Mouse (Mus musculus) neural tube, embryonic 15.5 days (tissue): ENCODE results near the gene Ddb2. TPM values are rescaled to one million over a fixed set of nuclear protein-coding genes. Genes with fewer than 3 reads are reported as not detected.

ENCODE experiments used
- ATAC-seq: fragments of 200-750 bp; cut with Nextera tagmentation; 2 replicates; pipeline ENCODE4 v1.8.0; 2017; ENCODE audit warnings: mild to moderate bottlenecking, moderate TSS enrichment, moderate library complexity; ENCODE audit not compliant: low FRiP score
- H3K27ac ChIP-seq: fragments of 300-500 bp; sonication (generic); replicated peaks from 2 replicates; pipeline ENCODE4 v1.5.1; 2015; ENCODE audit warnings: mild to moderate bottlenecking, inconsistent platforms
- H3K27me3 ChIP-seq: fragments of 300-500 bp; sonication (generic); replicated peaks from 2 replicates; pipeline ENCODE4 v1.6.1; 2015; ENCODE audit warnings: inconsistent platforms
- H3K36me3 ChIP-seq: fragments of 300-500 bp; sonication (generic); 2 replicates; pipeline ENCODE4 v1.6.1; 2015; ENCODE audit warnings: inconsistent platforms
- H3K4me1 ChIP-seq: fragments of 300-500 bp; sonication (generic); 2 replicates; pipeline ENCODE4 v1.6.1; 2015; ENCODE audit warnings: inconsistent platforms
- H3K4me2 ChIP-seq: fragments of 300-500 bp; sonication (generic); 2 replicates; pipeline ENCODE4 v1.6.1; 2015; ENCODE audit warnings: inconsistent platforms, mild to moderate bottlenecking, moderate library complexity
- H3K4me3 ChIP-seq: fragments of 300-500 bp; sonication (generic); replicated peaks from 2 replicates; pipeline ENCODE4 v1.5.1; 2015; ENCODE audit warnings: mild to moderate bottlenecking, inconsistent platforms
- H3K9ac ChIP-seq: fragments of 300-500 bp; sonication (generic); replicated peaks from 2 replicates; pipeline ENCODE4 v1.6.1; 2015; ENCODE audit warnings: mild to moderate bottlenecking, inconsistent platforms
- H3K9me3 ChIP-seq: fragments of 300-500 bp; sonication (generic); replicated peaks from 2 replicates; pipeline ENCODE4 v1.6.1; 2016; ENCODE audit warnings: inconsistent platforms
- WGBS: fragments of 180-500 bp; shearing (Covaris S2); methylation state at CpG from one replicate; pipeline ENCODE4 v1.1.7; 2015; ENCODE audit warnings: mixed read lengths; 5-methylcytosine and 5-hydroxymethylcytosine counted together
- polyA plus RNA-seq: library from polyadenylated mRNA; unstranded; fragments of >200 nt; fragmentation: Nextera tagmentation; extraction: Ambion mirVana; gene quantifications from 2 replicates; pipeline ENCODE4 v1.2.1, GENCODE M21; 2015

The Ddb2 gene
- polyA plus RNA-seq, 1 experiment from 2014 or later = 17.5 TPM

DNA sequence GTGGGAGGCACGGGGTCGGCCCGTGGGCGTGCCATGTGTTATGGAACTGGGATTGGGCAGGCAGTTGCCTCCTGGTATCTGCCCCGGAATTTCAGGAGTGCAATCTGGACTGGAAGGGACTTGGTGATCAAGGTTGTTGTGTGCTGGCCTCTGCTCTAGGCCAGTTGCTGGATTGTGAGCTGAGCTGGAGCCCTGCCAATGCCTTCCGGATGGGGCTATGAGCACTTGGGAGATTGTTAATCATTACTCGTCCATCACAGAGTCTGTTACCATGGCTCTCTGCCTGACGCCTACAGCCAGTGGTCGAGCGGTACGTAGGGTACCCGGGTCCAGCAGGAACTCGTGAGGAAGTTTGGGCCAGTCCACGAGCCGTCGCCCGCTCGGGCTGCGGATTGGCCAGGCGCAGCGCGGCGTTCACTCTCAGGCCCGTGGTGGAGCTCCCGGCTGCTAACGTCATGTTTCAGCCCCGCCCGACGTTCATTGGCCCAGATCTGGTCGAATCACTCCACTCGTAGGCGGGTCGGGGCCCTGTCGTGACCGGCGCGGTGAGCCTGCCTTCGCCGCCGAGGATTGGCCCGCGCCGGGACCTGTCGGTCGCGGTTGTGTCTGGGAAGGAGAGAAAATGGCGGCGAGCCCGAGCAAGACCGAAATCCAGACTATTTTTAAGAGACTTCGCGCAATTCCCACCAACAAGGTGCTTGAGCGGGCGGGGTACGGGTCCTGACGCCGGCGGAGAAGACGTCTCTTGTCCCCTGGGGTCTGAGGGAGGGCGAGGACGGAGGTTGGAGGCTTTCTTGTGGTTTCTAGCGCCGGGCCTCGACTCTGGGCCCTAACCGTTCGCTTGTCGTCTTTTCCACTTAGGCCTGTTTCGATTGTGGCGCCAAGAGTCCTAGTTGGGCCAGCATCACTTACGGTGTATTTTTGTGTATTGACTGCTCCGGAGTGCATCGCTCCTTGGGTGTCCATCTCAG lies 28.2 kb upstream of the Ddb2 start, which contains the start of gene Arfgap2:
Gene Arfgap2 (plus strand): TSS at position 264 of the 971 bp plus-strand sequence.
- H3K4me3 ChIP-seq = peak within 1 kb of the TSS; percentile 81
- H3K9me3 ChIP-seq = no peaks in the 10 kb centered on the region
- H3K27me3 ChIP-seq = no peaks in the 10 kb centered on the region
- peak within 1 kb of the TSS; percentile 81 for H3K9ac ChIP-seq
- ATAC-seq = peak; percentile 98
- peaks cover 21% of the 10 kb centered on the region for H3K4me1 ChIP-seq
- WGBS = 1% methylated on average over 72 of the region's 72 CpGs
- H3K36me3 ChIP-seq = peaks cover 33% of the 10 kb centered on the region
- peak within 1 kb of the TSS; percentile 88 for H3K4me2 ChIP-seq
- H3K27ac ChIP-seq = peak within 1 kb of the TSS; percentile 95

DNA sequence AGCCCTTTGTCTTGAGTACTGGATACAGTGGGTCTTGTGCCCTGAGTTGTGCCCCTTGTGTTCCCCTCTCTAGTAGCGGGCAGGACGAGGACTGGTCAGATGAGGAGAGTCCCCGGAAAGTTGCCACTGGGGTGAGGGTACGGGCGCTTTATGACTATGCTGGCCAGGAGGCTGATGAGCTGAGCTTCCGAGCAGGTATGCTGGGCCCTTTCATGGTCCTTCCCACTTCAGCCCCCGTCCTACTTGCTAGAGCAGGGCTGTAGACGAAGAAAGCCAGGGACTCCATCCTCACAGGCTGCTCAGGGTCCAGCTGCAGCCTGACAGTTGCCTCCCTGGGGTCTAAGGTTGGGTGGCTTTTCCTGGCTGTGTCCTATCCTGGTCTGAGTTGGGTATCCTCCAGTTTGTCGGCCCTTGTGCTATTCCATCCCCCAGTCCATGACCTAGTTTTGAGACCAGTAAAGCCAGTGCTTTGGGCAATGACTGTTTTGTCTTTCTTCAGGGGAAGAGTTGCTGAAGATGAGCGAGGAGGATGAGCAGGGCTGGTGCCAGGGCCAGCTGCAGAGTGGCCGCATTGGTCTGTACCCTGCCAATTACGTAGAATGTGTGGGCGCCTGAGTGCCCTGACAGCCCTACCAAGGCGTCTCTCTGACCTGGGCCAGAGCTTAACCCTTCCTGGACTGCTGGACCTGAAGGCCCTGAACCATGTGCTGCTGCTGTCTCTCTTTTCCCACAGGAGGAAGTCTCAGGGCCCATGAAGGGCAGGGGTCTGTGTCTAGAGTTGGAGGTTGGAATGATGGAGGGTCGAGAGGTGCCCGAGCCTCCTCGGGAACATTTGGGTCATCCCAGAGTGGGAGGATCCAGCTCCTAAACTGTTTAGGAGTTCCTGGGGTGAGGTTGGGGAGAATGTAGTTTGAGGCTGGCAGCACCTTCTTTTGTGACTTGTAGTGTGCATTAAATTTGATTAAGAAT lies 27.2 kb upstream of the Ddb2 start:
- Histone ChIP-seq H3K4me1 (peaks cover 21% of the 10 kb centered on the region), H3K27ac (peak overlapping the region; percentile 95), H3K27me3 (no peaks in the 10 kb centered on the region), H3K4me2 (peak overlapping the region; percentile 88), H3K9me3 (no peaks in the 10 kb centered on the region), H3K9ac (peak overlapping the region; percentile 53; the same call in 1 of the 2 replicates), H3K36me3 (peaks cover 23% of the 10 kb centered on the region), H3K4me3 (peak overlapping the region; percentile 81)
- ATAC-seq = peak; percentile 8
- WGBS = 90% methylated on average over 17 of the region's 17 CpGs

DNA sequence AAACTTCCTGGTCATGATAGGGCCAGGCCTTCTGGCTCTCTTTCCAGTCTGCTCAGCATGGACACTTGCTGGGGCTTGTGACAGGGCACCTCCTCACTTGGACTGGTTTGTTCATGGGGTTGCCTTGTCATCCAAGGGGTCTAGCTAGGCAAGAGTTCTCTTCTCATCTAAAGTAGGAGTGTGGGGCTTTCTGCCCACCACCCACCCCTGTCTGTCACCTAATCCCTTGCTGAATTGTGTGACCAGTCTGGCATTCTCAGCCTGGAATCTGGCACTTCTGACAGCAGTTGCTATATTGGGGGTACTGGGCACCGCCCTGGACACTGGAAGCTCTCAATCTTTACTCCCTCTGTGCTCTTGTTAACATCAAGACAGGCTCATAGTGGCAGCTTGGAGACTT lies 22.7 kb upstream of the Ddb2 start:
- Histone ChIP-seq H3K9me3 (no peaks in the 10 kb centered on the region), H3K4me1 (peaks cover 46% of the 10 kb centered on the region), H3K27ac (no peak overlapping the region), H3K4me2 (no peak overlapping the region), H3K36me3 (no peaks in the 10 kb centered on the region), H3K27me3 (peaks cover 32% of the 10 kb centered on the region), H3K4me3 (no peak overlapping the region), H3K9ac (no peak overlapping the region)
- ATAC-seq = no peak
- 92% methylated on average over 1 of the region's 1 CpGs for WGBS

DNA sequence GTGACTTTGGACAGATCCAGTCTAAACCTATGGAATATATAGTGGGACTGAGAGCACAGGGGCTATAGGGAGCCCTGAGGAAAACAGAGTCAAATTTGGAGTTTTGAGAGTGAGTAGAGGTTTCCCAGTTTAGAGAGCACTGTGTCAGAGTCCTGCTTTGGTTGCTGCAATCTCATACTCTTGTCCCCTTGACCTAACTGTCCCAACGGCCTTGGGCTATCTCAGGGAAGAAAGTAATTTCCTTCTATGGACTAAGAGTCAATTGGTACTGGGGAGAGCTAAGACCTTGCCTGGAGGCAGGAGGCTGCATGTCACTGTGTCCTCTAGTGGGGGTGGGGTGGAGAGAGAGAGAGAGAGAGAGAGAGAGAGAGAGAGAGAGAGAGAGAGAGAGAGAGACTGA lies 22.0 kb upstream of the Ddb2 start:
- Histone ChIP-seq H3K36me3 (no peaks in the 10 kb centered on the region), H3K4me2 (peak overlapping the region; percentile 98; the same call in 1 of the 2 replicates), H3K4me1 (peaks cover 40% of the 10 kb centered on the region), H3K27me3 (peaks cover 37% of the 10 kb centered on the region), H3K9me3 (no peaks in the 10 kb centered on the region), H3K4me3 (no peak overlapping the region), H3K27ac (peak overlapping the region; percentile 70; the same call in 1 of the 2 replicates), H3K9ac (no peak overlapping the region)
- WGBS = 64% methylated on average over 1 of the region's 1 CpGs
- no peak for ATAC-seq

DNA sequence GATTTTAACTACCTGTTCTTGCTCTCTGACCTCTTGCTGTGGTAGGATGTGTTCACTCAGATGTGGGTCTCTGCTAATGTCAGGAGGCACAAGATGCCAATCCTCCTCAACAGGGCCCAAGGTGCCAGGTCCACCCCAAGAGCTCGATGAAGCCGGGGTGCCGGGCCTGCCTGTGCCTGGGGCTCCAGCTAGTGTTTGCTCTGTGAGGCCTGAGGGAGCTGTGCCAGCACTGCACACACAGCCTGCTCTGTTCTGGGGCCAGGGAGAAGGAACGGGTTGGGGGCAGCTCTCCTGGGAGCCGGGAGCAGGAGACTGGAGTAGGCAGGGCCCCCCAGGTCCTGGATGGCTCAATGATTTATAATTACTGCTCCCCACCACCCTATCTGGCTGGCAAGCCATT lies 21.3 kb upstream of the Ddb2 start:
- Histone ChIP-seq H3K9me3 (no peaks in the 10 kb centered on the region), H3K9ac (peak overlapping the region; percentile 48; the same call in 1 of the 2 replicates), H3K27me3 (peaks cover 41% of the 10 kb centered on the region), H3K4me2 (peak overlapping the region; percentile 98), H3K27ac (peak overlapping the region; percentile 70), H3K36me3 (no peaks in the 10 kb centered on the region), H3K4me1 (peaks cover 39% of the 10 kb centered on the region), H3K4me3 (peak overlapping the region; percentile 53)
- ATAC-seq = peak; percentile 39; the same call in 1 of the 2 replicates
- 57% methylated on average over 5 of the region's 5 CpGs for WGBS

DNA sequence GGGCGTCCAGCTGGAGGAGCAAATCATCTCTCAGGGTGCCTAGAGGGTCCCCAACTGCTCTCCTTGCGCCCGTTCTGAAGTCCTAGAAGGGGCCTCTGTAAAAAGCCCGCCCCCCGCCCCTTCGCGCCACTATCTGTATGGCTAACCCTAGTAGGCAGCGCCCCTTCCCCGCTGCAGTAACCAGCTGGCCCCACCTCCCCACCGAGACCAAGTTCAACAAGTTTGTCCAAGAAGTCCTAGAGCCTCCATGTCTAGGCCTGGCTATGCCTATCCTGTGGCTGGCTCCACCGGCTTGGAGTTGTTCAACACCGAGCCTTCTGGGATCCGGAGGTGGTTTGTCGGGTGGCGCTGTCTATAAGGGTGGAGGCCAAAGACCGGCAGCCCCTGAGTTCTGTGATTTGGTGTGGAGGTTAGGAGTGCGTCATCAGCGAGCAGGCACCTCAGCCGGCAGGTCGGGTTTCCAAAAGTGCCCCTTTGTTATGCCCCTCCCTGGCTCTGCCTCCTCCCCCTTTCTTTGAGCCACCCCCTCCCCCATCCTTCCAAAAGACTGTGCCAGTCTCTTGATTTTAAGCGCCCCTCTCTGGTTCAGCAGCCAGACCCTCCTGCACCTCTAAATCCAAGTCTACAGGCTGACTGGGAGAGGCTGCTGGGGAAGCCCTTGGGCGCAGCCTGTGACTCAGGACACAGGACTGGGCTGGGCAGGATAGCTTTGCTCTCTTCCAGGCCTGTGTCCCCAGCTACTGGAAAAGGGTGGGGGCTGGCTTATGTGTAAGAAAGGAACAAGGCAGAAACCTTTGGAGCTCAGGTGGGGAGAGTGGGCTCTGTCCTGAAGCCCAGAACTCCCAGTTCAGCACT lies 20.6 kb upstream of the Ddb2 start:
- H3K27ac ChIP-seq = peak overlapping the region; percentile 70
- 2% methylated on average over 22 of the region's 22 CpGs for WGBS
- peak overlapping the region; percentile 48 for H3K9ac ChIP-seq
- H3K9me3 ChIP-seq = no peaks in the 10 kb centered on the region
- peaks cover 39% of the 10 kb centered on the region for H3K4me1 ChIP-seq
- no peaks in the 10 kb centered on the region for H3K36me3 ChIP-seq
- peak; percentile 54 for ATAC-seq
- H3K27me3 ChIP-seq = peaks cover 44% of the 10 kb centered on the region
- H3K4me2 ChIP-seq = peak overlapping the region; percentile 98
- peak overlapping the region; percentile 53 for H3K4me3 ChIP-seq

DNA sequence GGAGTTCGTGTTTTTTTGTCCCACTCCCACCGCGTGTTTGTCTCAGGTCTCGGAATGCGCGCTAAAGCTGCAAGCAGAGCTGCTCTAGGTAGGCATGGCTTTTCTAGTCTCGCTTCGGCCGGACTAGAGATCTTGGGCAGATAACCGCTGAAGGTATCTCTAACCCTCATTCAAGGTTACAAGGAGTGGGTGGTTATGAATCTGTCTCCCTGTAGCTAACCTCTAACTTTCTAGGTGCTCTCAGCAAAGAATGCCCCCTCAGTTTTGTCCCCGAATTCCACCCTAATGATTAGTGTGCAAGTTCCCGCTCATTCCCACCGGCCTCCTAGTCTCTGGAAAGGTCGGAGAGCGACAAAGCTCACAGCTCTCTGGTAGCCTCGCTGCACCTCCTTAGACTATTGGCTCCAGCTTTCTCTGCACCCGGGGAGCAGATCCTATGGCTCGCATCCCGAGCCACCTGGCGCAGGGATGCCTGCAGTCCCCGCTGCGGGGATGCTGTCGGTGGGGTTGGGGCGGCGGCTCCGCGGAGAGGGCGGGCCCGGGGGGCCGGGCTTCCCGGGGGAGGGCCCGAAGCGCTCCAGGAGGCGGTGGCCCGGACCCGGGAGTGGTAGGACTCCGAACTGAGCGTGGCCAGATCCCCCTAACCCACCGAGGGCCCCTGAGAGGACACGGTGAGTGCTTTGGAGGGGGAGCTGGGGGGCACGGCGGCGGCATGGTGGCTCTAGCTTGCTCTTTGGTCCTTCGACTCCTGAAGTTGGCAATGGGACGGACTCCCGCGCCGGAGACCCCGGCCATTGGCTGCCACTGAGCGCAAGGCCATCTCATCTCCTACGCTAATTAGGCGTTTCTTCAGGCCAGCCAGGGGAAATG lies 19.7 kb upstream of the Ddb2 start:
- peak; percentile 35; the same call in 1 of the 2 replicates for ATAC-seq
- peak overlapping the region; percentile 98 for H3K4me2 ChIP-seq
- H3K27ac ChIP-seq = peak overlapping the region; percentile 70
- WGBS = under 1% methylated on average over 52 of the region's 52 CpGs
- no peaks in the 10 kb centered on the region for H3K9me3 ChIP-seq
- H3K4me1 ChIP-seq = peaks cover 39% of the 10 kb centered on the region
- peak overlapping the region; percentile 48 for H3K9ac ChIP-seq
- H3K4me3 ChIP-seq = peak overlapping the region; percentile 53
- H3K36me3 ChIP-seq = no peaks in the 10 kb centered on the region
- H3K27me3 ChIP-seq = peaks cover 44% of the 10 kb centered on the region

DNA sequence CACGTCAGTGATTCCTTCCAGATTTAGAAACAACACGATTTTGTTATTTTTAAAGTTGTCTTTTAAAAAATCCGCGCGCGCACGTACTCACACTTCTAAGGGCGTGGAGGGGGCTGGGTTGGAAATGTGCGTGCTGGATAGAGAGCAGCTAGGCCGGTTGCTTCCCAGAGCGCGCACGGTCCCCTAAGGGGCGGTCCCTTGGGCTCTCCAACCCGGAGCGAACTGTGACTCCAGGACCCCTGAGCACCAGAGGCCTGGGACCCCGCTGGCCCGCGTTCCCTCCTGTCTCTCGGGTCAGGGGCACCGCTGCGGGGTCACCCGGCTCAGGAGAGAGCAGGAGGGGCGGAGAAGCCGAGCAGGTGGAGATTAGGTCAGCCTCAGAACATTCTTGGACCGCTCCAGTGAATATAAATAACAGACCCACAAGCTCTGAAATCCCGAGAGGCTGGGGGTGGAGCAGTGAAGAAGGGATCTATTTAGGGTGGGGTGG lies 18.9 kb upstream of the Ddb2 start, which contains the start of gene Pacsin3:
Gene Pacsin3 (plus strand): TSS at position 294 of the 490 bp plus-strand sequence.
- ATAC-seq = no peak
- peak within 1 kb of the TSS; percentile 70 for H3K27ac ChIP-seq

DNA sequence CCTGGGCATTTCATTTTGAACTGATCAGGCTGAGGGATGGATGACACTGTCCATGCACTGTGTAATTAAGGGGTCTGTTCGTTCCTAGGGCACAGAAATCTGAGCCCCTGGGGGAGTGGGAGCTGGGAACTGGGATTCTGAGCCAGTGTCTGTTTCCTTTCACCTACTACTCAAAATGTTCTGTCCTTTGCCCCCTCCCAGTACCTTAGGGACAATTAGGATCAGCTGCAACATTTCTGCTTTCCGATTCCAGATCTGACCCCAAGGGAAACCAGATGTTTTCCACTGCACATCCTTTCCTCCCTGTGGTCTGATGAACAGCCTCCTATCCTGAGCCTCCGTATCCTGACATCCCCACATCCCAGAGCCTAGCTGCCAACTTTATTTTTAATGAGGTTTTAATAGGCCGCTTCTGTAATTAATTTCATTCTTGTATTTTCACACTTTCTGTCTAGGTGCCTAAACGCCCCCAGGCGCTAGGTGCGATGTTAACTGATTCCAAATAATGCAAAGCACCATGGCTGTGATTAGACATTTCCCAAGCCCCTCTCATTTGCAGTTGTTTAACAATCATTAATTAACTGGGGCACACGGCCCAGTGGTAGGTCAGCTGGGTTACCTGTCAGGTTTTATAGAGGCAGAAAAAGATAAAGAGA lies 18.1 kb upstream of the Ddb2 start:
- H3K4me3 ChIP-seq = no peak overlapping the region
- no peak overlapping the region for H3K27ac ChIP-seq
- ATAC-seq = no peak
- H3K9ac ChIP-seq = no peak overlapping the region
- no peaks in the 10 kb centered on the region for H3K36me3 ChIP-seq
- peak overlapping the region; percentile 98 for H3K4me2 ChIP-seq
- H3K4me1 ChIP-seq = peaks cover 39% of the 10 kb centered on the region
- H3K9me3 ChIP-seq = no peaks in the 10 kb centered on the region
- WGBS = 20% methylated on average over 8 of the region's 8 CpGs
- peaks cover 44% of the 10 kb centered on the region for H3K27me3 ChIP-seq

More for the DNA sequence above, 18.9 kb upstream of the Ddb2 start, which contains the start of gene Pacsin3:
- Histone ChIP-seq H3K9me3 (no peaks in the 10 kb centered on the region), H3K4me2 (peak within 1 kb of the TSS; percentile 98), H3K27me3 (peaks cover 44% of the 10 kb centered on the region), H3K4me1 (peaks cover 39% of the 10 kb centered on the region), H3K9ac (peak within 1 kb of the TSS; percentile 48), H3K36me3 (no peaks in the 10 kb centered on the region), H3K4me3 (peak within 1 kb of the TSS; percentile 53)
- WGBS = 2% methylated on average over 27 of the region's 27 CpGs
